Comparison of ENCODE assay signal across 10 mouse cellular contexts in the genomic region with DNA sequence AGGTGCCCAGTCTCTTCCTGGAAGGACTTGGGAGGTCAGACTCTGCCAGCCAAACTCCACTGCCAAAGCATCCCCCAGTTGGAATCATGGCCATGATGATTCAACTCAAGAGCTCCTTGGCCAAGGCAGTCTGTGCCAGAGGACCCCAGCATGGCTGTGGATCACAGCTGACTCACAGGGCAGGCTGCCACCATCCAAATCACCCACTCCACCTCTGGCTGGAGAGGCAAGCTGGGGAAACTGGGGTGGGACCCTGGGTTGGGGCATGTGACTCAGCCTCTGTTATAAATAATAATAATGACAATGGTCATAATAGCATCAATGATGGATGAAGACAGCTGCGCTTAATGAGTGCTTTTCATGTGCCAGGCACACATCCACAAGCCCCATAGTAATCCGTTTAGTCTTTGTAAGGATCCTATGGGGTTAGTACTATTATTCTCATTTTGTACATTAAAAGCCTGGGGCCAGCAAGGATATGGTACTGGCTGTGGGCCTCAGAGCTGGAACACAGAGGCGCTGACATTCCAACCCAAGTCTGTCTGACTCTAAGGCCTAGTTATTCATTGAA.
DNase-seq lines count a peak whose midpoint lies in the region; ATAC-seq and TF ChIP-seq lines count a peak whose summit lies in the region.
"Had no signal": no experiment of that assay in that cellular context is flagged by ENCODE, and none has a peak within 500 bp of the region (broad histone marks: within the 10 kb centered on the region; RNA-seq: fewer than 3 reads in every experiment).

No protein-coding gene starts in this region.

- no peak overlapping the region for H3K9ac ChIP-seq in intestine, postnatal 0 days (ENCODE audit: low read depth, low read length)
- H3K9ac ChIP-seq: liver, embryonic 14.5 days had no signal

- H3K4me1 ChIP-seq in intestine, postnatal 0 days (replicated peaks; ENCODE audit: control insufficient read depth, insufficient read depth, low read length), result no peaks in the 10 kb centered on the region

- 76% methylated on average over 3 of the region's 3 CpGs for WGBS in intestine, postnatal 0 days

- no peak for TF ChIP-seq CTCF in intestine, postnatal 0 days (IDR thresholded peaks at IDR 0.05; ENCODE audit: low read depth)

- H3K4me3 ChIP-seq in intestine, postnatal 0 days (ENCODE audit: low read depth, low read length), result no peak overlapping the region

- no peak for ATAC-seq in intestine, postnatal 0 days

- no peaks in the 10 kb centered on the region for H3K27me3 ChIP-seq in intestine, postnatal 0 days (replicated peaks; ENCODE audit: control insufficient read depth, insufficient read depth, low read length)

- peak; percentile 9 for DNase-seq in cerebellum, adult 9-11 months
- no peak for DNase-seq in cerebellum, postnatal 36 days
- peak; percentile 2 to 9 for DNase-seq in layer of hippocampus, adult 18-20 months (ENCODE audit: low spot score in 2 of 2)
- DNase-seq in layer of hippocampus, postnatal 25 days (ENCODE audit: extremely low spot score in 1 of 2, low spot score in 1 of 2), result no peak
- DNase-seq in 3T3-L1 (ENCODE audit: low read depth, low spot score), result peak; percentile 93
- peak; percentile 51 for DNase-seq in gastrocnemius, postnatal 25 days
- no peak for DNase-seq in neural tube, embryonic 10.5 days (ENCODE audit: extremely low spot score, low spot score)

- H3K9me3 ChIP-seq in intestine, postnatal 0 days (ENCODE audit: control insufficient read depth), result peaks cover 8% of the 10 kb centered on the region; the same call in 1 of the 2 replicates

- H3K4me2 ChIP-seq in intestine, postnatal 0 days (replicated peaks; ENCODE audit: low read depth), result no peak overlapping the region
- H3K4me2 ChIP-seq: midbrain, embryonic 11.5 days had no signal

- H3K27ac ChIP-seq in intestine, postnatal 0 days (ENCODE audit: low read depth, low read length), result no peak overlapping the region
- H3K27ac ChIP-seq: liver, embryonic 14.5 days had no signal

- H3K36me3 ChIP-seq in intestine, postnatal 0 days (ENCODE audit: control insufficient read depth, insufficient read depth), result no peaks in the 10 kb centered on the region

Comparison
In these comparisons a context has a peak if more than half of its experiments do, and no peak if none do; other contexts are left out.
1. DNase-seq: peak in cerebellum, adult 9-11 months (single experiment), layer of hippocampus, adult 18-20 months (2 of 2), 3T3-L1 (single experiment) and gastrocnemius, postnatal 25 days (single experiment); none in cerebellum, postnatal 36 days (0 of 2), layer of hippocampus, postnatal 25 days (0 of 2) and neural tube, embryonic 10.5 days (single experiment).